Mouse (Mus musculus): ENCODE results near the gene Sumo2.
"Not testable (repeated sequence)": the region's sequence is repeated elsewhere in the genome, so short reads cannot be mapped to it uniquely, and the experiment has no call there.

Gene Sumo2

DNA sequence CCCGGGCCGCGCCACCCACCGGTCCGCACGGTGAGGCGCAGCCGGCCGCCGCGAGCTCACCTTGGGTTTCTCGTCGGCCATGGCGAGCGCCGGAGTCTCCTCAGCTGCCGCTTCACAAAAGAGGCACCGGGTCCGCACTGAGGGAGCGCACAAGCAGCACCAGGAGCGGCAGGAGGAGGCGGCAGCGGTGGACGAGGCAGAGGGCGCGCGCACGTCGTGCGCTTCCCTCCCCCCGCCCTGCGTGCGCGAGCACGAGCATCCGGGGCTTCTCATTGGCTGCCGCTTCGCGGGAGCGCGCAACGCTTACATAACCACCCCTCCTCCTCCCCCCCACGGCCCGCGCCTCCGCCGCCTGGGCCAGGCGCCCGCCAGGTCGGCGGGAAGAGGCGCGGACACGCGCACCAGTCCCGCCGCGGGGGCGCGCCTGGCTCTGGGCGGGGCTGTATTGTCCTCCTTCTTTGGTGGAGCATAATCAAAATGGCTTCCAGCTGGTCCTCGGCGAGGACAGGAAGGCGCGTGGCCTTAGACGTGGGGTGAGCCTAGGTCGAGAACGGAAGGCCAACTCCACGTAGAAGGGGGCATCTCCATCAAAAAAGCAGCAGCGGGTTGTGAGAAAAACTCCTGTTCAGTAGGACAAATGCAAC, at the start of gene Sumo2:
TSS of gene Sumo2 (minus strand) at position 239 of the 644 bp plus-strand sequence.
- peak; percentile 99 for DNase-seq

DNA sequence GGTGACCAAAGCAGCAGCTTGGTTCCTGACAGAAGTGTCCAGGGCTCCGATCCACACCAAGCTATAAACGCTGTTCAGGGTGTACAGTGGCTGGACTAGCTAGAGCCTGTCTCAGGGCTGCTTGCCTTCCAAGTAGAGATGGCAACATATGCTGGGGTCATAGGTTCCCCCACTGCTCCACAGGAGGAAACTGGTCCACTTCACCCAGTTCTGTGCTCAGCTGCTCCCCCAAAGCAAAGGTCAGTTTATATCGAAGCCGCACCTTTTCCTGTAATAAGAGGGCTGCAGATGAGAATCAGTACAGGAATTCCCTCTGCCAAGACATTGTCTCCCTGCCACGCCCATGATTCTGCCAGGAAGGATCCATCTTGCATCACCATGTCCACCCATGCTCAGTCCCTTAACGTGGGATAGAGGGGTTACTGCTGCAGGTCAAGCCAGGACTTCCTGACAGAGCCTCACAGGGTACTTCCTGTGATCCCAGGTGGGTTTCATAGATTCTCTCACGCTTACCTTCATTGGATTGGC, 49.6 kb upstream of the Sumo2 start:
- DNase-seq = no peak

DNA sequence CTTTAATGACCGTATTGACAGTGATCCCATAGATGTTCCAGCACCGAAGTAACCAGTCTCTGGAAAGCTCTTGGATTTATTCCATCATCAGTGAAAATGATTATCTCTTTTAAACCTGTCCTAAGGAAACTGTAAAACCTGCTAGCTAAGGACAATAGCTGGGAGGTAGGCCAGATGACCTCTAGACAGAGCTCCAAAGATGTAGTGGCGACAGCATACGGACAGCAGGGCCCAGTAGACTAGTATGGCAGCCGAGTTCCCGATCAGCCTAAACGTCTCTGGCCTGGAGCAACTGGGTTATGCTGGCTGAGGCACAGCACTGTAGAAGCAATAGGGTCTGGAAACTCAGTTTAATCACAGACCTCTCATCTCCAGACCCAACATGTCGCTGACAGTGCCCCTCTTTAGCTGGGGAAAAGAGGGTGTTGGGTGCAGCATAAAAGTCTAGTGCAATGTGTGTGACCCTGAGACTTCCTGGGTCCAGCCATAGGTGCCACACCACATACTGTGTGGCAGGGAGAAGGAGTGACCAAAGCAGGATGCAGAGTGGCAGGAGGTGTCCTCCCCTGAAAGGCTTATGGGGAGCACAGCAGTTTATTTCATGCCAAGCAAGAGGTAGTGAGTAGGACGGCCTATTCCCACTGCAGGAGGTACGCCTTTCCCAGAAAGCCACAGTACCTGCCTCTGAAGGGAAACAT, 48.4 kb upstream of the Sumo2 start:
- DNase-seq = no peak

DNA sequence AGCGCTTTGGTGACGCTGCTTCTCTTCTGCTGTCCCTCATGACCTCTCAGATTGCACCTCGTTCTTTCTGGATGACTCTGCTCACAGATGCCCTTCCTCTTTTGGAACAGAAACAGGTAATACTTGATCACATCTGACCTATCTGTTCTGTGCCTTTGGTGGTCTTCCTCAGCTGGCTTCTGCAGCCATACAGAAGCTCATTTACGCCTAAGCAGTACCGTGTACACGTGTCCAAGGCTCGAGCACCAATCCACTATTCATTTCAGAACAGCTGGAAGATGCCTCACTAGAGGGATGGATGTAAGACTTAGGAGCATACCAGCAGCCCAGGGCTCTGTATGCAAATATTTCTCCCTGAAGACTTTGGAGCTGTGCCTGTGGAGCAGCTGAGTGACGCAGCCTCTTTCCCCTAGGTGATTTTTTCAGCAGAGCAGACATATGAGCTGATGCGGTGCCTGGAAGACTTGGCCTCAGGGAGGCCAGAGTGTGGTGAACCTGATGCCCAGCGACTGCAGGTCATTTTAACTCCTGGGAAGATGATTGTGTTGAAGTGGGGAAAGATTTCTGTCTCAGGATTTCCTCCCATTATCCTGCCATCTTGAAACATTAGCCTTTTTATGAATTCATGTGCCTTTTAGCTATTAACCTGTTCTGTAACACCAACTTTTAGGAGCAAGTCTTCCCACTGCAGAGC, 47.0 kb upstream of the Sumo2 start:
- no peak for DNase-seq

DNA sequence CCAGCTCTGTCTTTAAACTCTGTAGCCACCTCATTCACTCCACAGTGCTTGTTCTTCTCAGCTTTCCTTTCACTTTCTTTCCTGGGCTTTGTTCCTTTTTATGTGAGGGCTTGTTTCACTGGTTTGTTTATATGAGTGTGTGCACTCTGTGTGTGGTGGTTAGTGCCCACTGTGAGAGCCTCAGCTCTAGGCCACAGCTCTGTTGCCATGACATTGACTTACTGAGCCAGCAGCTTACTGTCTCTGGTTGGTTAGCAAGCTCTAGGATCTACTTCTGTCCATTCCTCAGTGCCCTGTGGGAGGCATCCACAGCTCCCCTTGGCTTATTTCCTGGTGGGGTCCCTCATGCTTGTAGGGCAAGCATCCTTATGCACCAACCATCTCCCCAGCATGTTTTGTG, 43.0 kb upstream of the Sumo2 start:
- DNase-seq = no peak

DNA sequence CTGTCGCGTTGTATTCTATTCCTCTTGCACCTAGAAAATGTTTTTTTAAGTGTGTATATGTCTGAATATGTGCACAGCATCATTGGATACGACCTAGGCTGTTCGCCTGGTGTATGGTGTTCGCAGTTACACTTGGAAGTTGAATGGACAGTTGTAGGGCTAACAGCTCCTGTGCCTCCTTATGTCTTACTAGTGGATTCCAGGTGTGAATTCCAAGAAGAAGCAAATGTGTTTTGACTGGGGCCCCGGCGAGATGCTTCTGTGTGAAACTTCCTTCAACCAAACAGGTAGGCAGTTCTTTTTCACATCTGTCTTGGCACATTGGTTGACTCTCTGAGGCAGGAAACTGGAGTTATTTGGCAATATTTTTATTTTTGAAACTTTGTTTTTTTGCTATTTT, 28.9 kb upstream of the Sumo2 start:
- no peak for DNase-seq

DNA sequence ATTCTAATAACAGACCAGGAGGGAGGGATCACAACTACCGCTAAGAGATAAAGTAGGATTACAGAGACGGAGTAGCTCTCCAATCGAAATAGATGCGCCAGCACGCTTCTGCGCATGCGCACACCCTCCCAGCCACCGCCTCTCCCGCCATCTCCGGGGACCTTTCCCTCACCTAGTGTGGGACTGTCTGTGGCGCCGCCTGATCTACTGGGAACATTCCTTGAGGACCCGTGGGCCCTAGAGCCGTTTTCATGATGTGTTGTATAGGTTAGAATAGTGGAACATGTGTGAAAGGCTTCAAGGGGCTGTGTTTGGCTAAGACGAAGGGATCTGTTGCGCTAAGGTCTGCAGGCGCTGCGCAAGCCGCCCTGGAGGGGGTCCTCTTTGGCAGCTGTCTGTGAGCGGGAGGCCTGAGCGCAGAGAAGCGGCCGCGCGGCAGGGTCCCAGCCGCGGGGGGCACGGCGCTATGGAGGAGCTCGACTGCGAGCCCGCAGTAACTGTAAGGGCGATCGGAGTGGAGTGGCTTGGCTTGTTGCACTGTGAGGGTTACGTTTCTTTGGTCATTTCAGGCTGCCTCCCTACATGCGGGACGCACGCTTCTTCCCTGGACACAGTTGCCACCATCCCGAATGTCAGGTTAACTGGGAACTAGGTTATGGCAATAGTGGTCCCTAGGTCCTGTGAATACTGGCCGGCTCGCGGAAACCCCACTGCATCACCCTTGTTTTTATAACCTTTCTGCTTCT, 28.2 kb upstream of the Sumo2 start, which contains the start of gene Nup85:
TSS of gene Nup85 (plus strand) at position 371 of the 746 bp plus-strand sequence.
- peak; percentile 92 to 96 for DNase-seq

DNA sequence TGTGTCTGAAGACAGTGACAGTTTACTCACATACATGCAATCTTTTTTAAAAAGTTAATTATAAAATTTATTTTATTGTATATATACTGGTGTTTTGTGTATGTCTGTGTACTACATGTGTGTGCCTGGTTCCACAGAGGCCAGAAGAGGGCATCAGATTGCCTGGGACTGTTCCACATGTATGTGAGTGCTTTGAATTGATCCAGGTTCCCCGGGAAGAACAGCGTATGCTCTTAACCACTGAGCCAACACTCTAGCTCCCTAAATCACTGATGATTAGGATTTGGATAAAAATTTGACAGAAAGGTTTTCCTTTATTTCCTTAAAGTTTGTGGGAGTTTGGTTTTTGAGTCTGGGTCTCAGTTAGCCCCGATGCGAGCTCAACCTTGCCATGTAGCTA, 27.3 kb upstream of the Sumo2 start:
- DNase-seq = no peak

DNA sequence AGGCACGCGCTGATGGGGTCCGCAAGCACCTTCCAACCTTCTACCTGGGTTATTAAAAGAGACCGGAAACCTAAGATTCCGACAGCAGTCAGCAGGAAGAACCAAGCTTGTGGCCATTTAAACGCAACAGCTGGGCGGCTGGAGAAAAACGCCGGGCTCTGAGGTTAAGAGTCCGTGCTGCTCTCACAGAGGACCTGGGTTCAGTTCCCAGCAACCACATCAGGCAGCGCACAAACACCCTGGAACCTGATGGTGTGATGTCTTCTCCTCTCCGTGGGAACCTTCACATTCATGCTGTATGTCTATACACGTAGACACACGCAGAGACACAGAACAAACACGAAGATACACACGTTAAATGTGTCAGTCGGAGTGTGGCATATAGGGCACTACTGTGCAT, 19.6 kb upstream of the Sumo2 start:
- no peak for DNase-seq

DNA sequence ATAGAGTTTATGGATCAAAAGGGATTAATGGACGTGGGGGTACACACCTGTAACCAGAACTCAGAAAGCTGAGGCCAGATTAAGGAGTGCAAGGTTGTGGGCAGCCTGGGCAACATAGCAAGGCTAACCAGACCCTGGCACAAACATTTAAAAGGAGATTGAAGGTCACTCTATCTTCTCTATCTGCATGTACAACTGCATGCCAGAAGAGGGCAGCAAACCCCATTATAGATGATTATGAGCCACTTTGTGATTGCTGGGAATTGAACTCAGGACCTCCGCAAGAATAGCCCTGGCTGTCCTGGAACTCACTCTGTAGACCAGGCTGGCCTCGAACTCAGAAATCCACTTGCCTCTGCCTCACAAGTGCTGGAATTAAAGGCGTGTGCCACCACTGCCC, 16.7 kb upstream of the Sumo2 start:
- peak in 1 of 2 experiments; percentile 28 for DNase-seq

DNA sequence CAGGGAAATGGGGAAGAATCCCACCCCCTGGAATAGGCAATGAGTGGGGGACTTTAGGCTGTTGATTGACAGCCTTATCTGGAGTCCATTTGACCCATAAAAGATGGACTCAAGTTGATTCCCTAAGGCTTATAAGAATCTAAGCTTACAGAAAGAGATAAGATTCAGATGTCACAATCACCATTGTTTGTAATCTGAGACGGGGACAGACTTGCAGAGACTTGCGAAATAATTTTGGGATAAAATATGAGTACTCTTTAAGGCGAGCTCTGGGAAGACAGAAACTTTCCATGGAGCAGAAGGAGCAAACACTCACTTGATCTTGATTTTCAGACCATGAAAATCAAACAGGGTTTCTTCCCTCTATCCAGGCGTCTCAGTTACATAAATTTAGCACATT, 7.5 kb upstream of the Sumo2 start:
- no peak for DNase-seq

DNA sequence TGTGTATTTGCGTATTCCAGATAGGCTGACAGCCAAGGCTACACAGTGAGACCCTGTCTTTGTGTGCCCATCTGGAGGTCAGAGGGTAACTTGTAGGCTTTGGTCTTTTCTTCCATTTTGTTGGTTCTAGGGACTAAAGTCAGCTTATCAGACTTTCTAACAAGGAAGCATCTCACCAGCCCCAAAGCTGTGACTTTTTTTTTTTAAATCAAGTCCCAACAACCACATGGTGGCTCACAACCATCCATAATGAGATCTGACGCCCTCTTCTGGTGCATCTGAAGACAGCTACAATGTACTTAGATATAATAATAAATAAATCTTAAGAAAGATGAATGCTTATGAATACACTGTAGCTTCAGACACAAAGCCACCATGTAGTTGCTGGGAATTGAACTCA, 2.0 kb upstream of the Sumo2 start:
- no peak for DNase-seq

DNA sequence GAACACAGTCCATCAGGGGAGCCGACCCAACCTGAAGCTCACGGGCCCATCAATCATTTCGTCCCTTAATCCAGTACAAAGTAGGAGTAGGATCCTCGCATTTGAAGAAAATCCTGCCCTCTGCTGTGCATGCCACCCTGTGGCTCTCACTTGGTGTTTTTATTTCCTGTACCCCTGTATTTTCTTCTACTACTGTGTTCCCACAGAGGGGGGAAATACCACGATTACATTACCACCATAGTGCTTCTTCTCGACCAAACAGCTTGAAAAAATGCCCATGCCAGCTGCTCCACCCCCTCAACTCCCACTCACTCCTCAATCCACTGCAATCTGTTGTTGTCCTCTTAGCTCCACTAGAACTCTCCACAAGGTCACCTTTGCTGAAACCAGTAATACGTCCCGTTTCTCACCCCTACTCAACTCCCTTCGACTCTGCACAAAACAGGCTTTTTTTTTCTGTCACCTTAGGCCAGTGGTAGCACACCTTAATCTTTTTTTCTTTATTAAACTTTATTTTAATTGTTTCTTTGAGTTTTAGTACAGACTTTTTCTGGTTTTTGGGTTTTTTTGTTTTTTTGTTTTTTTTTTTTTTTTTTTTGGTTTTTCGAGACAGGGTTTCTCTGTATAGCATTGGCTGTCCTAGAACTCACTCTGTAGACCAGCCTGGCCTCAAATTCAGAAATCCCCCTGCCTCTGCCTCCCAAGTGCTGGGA, 936 bp upstream of the Sumo2 start:
- DNase-seq = no peak

DNA sequence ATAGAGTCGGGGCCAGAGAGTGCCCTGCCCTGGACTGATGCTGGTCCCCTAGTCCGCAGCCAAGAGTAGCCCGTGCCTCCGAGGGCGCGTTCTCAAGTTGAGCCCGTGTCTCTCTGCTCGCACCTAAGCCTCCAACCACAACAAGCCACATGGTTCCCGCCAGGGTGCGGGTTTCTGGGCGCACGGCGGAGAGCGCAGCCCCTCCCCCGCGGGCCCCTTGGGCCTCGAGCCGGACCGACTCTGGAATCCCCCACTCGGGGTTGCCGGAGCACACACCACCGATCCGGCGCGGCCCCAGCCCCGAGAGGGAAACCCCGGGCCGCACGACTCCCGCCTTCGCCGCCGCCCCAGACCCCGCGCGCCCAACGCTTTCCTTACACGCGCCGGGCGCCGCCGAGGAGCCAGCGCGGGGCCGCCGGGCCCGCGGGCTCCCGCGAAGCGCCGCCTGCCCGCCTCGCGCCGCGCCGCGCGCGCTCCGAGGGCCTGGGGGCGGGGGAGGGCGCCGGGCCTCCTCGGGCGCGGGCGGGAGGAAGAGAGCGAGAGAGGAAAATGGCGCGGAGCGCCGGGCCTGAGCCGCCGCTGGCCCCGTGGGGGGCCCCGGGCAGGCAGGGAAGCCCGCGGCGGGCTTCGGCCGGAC, 557 bp downstream of the Sumo2 start:
- DNase-seq = peak; percentile 60 to 66

DNA sequence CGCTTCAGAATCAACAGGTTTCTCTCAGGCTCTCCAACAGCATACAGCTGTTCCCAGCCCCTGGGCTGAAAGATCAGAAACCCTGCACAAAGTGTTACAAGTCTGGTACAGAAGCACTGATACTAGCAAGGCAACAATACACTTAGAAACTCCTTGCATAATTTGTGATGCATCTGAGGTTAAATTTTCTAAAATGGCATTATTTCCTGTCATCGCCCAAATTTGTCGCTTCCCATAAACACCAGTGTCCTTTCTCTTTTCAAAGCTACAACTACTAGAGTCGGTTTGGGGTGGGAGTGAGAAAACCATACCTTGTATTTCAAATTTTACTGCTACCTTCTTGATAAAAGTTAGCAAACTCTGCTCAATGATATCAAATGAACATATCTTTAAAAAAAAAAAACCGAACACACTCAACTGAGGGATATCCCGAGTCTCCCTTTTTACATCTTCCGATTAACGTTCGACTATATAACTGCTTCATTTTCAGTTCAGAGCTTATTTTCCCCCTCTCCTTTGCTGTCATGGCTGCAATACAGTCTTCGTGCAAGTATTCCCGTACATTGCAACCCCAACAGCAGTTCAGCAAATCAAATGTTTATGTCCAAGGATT, 1.2 kb downstream of the Sumo2 start:
- no peak for DNase-seq

DNA sequence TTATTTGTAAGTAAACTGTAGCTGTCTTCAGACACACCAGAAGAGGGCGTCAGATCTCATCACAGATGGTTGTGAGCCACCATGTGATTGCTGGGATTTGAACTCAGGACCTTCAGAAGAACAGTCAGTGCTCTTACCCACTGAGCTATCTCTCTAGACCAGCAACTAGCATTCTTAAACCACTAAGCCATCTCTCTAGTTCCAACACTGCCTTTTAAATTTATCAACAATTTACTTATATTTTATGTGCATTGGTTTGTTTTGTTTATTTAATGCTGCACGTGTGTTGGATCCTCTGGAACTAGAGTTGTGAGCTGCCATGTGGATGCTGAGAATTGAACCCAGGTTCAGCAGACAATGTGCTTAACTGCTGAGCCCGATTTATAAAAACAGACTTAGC, 9.6 kb downstream of the Sumo2 start:
- DNase-seq = not testable (repeated sequence)

DNA sequence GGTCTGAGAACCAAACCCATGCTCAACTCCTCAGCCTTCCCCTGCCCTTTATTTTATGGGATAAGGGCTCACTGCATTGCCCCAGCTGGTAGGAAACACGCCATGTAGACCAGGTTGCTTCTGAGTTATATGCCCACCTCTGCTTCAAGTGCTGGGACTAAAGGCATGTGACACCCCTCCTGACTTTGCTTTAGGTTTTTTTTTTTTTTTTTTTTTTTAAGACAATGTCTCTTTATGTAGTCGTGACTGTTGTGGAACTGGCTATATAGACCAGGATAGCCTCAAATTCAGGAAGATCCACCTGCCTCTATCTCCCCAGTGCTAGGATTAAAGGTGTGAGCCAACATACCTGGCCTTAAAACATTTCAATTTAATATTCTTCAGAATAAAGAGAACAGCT, 13.4 kb downstream of the Sumo2 start:
- no peak for DNase-seq

DNA sequence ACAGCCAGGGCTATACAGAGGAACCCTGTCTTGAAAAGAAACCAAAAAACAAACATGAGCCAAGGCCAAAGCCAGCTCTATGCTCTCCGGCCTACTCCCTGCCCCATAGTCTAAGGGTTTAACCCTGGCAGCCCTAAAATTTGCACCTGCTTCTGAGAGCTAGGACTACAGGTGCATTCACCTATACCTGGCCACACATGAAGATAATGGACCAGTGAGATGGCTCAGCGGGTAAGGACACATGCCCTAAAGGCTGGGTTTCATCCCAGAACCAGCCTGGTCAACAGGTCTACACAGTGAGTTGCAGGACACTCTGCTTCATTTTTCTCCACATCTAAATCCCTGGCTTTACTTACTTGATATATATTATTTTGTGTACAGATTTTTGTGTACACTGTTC, 13.8 kb downstream of the Sumo2 start:
- no peak for DNase-seq

DNA sequence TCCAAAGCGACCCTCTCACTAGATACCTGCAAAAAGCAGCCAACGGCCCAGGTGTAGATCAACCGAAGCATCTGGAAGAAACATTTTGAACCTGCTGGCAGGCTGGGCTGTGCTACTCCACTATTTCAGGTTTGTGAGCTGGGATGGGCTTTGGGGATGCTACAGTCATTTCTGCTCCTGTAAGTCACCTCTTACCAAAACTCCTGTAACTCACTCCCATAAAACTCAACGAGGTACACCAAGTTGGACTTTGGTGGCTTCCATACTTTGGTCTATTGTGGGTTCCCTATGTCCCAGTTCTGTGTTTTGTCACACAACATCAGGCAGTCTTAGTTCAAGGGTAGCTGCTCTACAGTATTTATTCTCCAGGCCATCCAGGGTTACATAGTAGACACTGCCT, 15.0 kb downstream of the Sumo2 start:
- no peak for DNase-seq

DNA sequence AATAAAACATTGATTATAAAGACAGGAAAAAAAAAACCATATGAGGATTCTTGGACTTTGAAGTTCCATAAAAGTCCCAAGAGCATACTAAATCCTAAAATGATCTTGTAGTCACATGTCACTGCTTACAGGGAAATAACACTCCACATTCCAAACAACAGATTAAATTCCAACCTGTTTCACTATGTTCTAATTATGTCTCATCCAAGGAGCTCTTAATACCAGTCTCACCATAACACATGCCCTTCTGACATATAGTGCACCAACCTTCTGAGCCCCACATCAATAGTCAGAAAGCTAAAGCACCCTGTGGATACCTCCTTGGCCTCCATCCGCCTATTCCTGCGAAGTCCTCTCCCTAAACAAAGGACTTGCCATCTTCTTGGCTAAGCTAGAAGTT, 15.9 kb downstream of the Sumo2 start:
- no peak for DNase-seq

DNA sequence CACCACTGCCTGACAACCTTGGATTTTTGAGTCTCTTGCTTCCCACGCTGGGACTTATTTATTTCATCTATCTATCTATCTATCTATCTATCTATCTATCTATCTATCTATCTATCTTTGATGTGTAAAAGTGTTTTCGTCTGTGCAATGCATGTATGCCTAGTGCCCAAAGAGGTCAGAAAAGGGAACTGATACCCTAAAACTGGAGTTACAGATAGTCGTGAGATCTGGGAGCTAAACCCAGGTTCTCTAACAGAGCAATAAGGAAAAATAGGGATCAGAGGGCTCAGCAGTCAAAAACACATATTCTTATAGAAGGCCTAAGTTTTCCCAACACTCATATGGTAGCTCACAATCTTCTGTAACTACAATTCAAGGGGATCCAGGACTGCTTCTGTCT, 16.5 kb downstream of the Sumo2 start:
- no peak for DNase-seq

DNA sequence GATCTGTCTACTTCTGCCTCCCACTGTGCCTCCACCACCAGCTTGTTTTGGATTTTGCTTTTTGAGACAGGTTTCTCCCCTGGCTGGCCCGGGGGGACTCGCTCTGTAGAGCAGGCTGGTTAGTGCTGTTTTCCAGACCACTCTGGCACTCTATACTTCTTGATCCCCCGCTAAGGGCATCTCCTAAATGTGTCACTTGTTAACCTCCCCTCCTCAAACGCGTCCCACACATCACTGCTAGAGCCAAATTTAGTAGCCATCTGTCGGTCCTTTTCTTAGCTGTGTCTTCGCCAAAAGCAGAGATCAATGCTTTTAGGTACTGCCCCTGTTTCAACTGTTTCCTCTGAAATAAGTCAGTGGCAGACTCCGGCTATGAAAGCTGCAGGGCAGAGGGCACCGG, 17.4 kb downstream of the Sumo2 start:
- DNase-seq = no peak
